8 mouse cellular contexts compared by ENCODE assay signal in genomic region chr7:133115886-133116285, GRCm38 (mm10). TPM values are rescaled to one million over a fixed set of nuclear protein-coding genes. Genes with fewer than 3 reads are reported as not detected.
A peak's percentile ranks its signal among the peaks of the same experiment; 100 is the strongest.
DNase-seq lines count a peak whose midpoint lies in the region; ATAC-seq and TF ChIP-seq lines count a peak whose summit lies in the region.

No protein-coding gene starts in this region.

- H3K27me3 ChIP-seq in embryonic facial prominence, embryonic 14.5 days (replicated peaks; ENCODE audit: control insufficient read depth, insufficient read depth, low read length), result no peaks in the 10 kb centered on the region
- H3K27me3 ChIP-seq in intestine, embryonic 16.5 days (replicated peaks; ENCODE audit: control insufficient read depth, insufficient read depth, low read length), result no peaks in the 10 kb centered on the region
- peaks cover 13% of the 10 kb centered on the region for H3K27me3 ChIP-seq in liver, postnatal 0 days (ENCODE audit: insufficient read depth, low read length)

- no peak overlapping the region for H3K9ac ChIP-seq in embryonic facial prominence, embryonic 14.5 days (ENCODE audit: low read depth, low read length)
- peak overlapping the region; percentile 57 for H3K9ac ChIP-seq in intestine, embryonic 16.5 days (ENCODE audit: low read depth, low read length)
- no peak overlapping the region for H3K9ac ChIP-seq in liver, postnatal 0 days (replicated peaks)

- TF ChIP-seq EP300 in liver, postnatal 0 days (IDR thresholded peaks at IDR 0.05; ENCODE audit: low read depth), result no peak

- 16% methylated on average over 15 of the region's 15 CpGs for WGBS in embryonic facial prominence, embryonic 14.5 days
- WGBS in intestine, embryonic 16.5 days, result 13% methylated on average over 15 of the region's 15 CpGs
- WGBS in liver, postnatal 0 days (ENCODE audit: insufficient replicate concordance), result 18% methylated on average over 15 of the region's 15 CpGs
- WGBS in olfactory bulb, adult 2 months, result 22% methylated on average over 15 of the region's 15 CpGs

- H3K36me3 ChIP-seq in embryonic facial prominence, embryonic 14.5 days (ENCODE audit: control insufficient read depth, insufficient read depth, low read length), result no peaks in the 10 kb centered on the region
- H3K36me3 ChIP-seq in intestine, embryonic 16.5 days (ENCODE audit: control insufficient read depth, insufficient read depth, low read length), result no peaks in the 10 kb centered on the region
- no peaks in the 10 kb centered on the region for H3K36me3 ChIP-seq in liver, postnatal 0 days (replicated peaks; ENCODE audit: insufficient read depth, low read length)

- no peak for TF ChIP-seq POLR2A in olfactory bulb, adult 2 months (IDR thresholded peaks at IDR 0.05; ENCODE audit: insufficient read depth, low read depth, low read length)

- DNase-seq in cerebellum, adult 9-10 months, result peak; percentile 28
- no peak for DNase-seq in cerebellum, adult 11-12 months
- peak; percentile 40 for DNase-seq in embryonic facial prominence, embryonic 14.5 days (ENCODE audit: low spot score)
- DNase-seq in liver, postnatal 0 days, result peak; percentile 44
- DNase-seq in spleen, postnatal 36 days (ENCODE audit: low spot score in 2 of 2), result no peak
- DNase-seq in right cerebral cortex, adult 2 months (ENCODE audit: low spot score in 2 of 2), result no peak

- no peaks in the 10 kb centered on the region for H3K9me3 ChIP-seq in embryonic facial prominence, embryonic 14.5 days (ENCODE audit: control insufficient read depth, low read length)
- no peaks in the 10 kb centered on the region for H3K9me3 ChIP-seq in intestine, embryonic 16.5 days (ENCODE audit: control insufficient read depth, low read length)
- H3K9me3 ChIP-seq in liver, postnatal 0 days (ENCODE audit: low read length), result no peaks in the 10 kb centered on the region

- peak overlapping the region; percentile 45 for H3K4me2 ChIP-seq in embryonic facial prominence, embryonic 14.5 days (ENCODE audit: low read depth, low read length)
- peak overlapping the region; percentile 56 for H3K4me2 ChIP-seq in intestine, embryonic 16.5 days (ENCODE audit: low read depth, low read length)
- H3K4me2 ChIP-seq in liver, postnatal 0 days (ENCODE audit: low read depth, low read length), result peak overlapping the region; percentile 68

- H3K4me3 ChIP-seq in embryonic facial prominence, embryonic 14.5 days (ENCODE audit: low read depth, low read length), result no peak overlapping the region
- H3K4me3 ChIP-seq in intestine, embryonic 16.5 days (ENCODE audit: low read length), result peak overlapping the region; percentile 33; the same call in 1 of the 2 replicates
- H3K4me3 ChIP-seq in liver, postnatal 0 days (ENCODE audit: low read depth, low read length), result peak overlapping the region; percentile 43
- peak overlapping the region; percentile 15; the same call in 1 of the 2 replicates for H3K4me3 ChIP-seq in olfactory bulb, adult 2 months (ENCODE audit: insufficient read depth, low read depth, low read length)

- no peak overlapping the region for H3K27ac ChIP-seq in embryonic facial prominence, embryonic 14.5 days (replicated peaks; ENCODE audit: low read depth, low read length)
- H3K27ac ChIP-seq in intestine, embryonic 16.5 days (ENCODE audit: low read length), result peak overlapping the region; percentile 86
- H3K27ac ChIP-seq in liver, postnatal 0 days (ENCODE audit: low read depth), result no peak overlapping the region
- H3K27ac ChIP-seq in olfactory bulb, adult 2 months (ENCODE audit: insufficient read depth, low read depth, low read length), result no peak overlapping the region

- TF ChIP-seq CTCF in liver, postnatal 0 days (IDR thresholded peaks at IDR 0.05; ENCODE audit: low read depth), result no peak
- TF ChIP-seq CTCF in olfactory bulb, adult 2 months (IDR thresholded peaks at IDR 0.05; ENCODE audit: insufficient read depth, low read depth, low read length), result no peak

- peaks cover 79% of the 10 kb centered on the region for H3K4me1 ChIP-seq in embryonic facial prominence, embryonic 14.5 days (ENCODE audit: control insufficient read depth, insufficient read depth, low read length)
- peaks cover 69% of the 10 kb centered on the region for H3K4me1 ChIP-seq in intestine, embryonic 16.5 days (ENCODE audit: control insufficient read depth, insufficient read depth, low read length)
- H3K4me1 ChIP-seq in liver, postnatal 0 days (ENCODE audit: insufficient read depth), result peaks cover 24% of the 10 kb centered on the region
- H3K4me1 ChIP-seq in olfactory bulb, adult 2 months (ENCODE audit: control insufficient read depth, insufficient read depth, low read length), result peaks cover 28% of the 10 kb centered on the region

- ATAC-seq in embryonic facial prominence, embryonic 14.5 days (ENCODE audit: low read depth), result no peak
- no peak for ATAC-seq in intestine, embryonic 16.5 days
- no peak; the same call in 1 of the 2 replicates for ATAC-seq in liver, postnatal 0 days

RNA-seq across cellular contexts. Expression of gene Fgfr2, which starts 7.3 kb away (rescaled TPM):
- 106 and 119 TPM in 2 replicates for polyA plus RNA-seq in embryonic facial prominence, embryonic 14.5 days (2014; fragmentation: Nextera tagmentation; extraction: Ambion mirVana)
- polyA plus RNA-seq in intestine, embryonic 16.5 days (2015; fragmentation: Nextera tagmentation; extraction: Ambion mirVana), result 47.3 and 47.6 TPM in 2 replicates
- polyA plus RNA-seq in liver, postnatal 0 days (2015; fragmentation: Nextera tagmentation; extraction: Ambion mirVana), result 11.2 TPM in 2 replicates
- polyA plus RNA-seq in olfactory bulb, adult 2 months (2012; ENCODE audit: insufficient read depth, insufficient read length, low replicate concordance, missing spikeins), result not detected in 2 replicates

RNA-seq across cellular contexts. Expression of gene Ctbp2, which starts 8.3 kb away (rescaled TPM):
- polyA plus RNA-seq in embryonic facial prominence, embryonic 14.5 days (2014; fragmentation: Nextera tagmentation; extraction: Ambion mirVana), result 63.0 and 69.5 TPM in 2 replicates
- polyA plus RNA-seq in intestine, embryonic 16.5 days (2015; fragmentation: Nextera tagmentation; extraction: Ambion mirVana), result 78.3 and 80.2 TPM in 2 replicates
- polyA plus RNA-seq in liver, postnatal 0 days (2015; fragmentation: Nextera tagmentation; extraction: Ambion mirVana), result 5.8 and 6.1 TPM in 2 replicates
- polyA plus RNA-seq in olfactory bulb, adult 2 months (2012; ENCODE audit: insufficient read depth, insufficient read length, low replicate concordance, missing spikeins), result not detected in 2 replicates

Comparison
In these comparisons a context has a peak if more than half of its experiments do, and no peak if none do; other contexts are left out.
1. DNase-seq: peak in cerebellum, adult 9-10 months (single experiment), embryonic facial prominence, embryonic 14.5 days (single experiment) and liver, postnatal 0 days (single experiment); none in cerebellum, adult 11-12 months (single experiment), spleen, postnatal 36 days (0 of 2) and right cerebral cortex, adult 2 months (0 of 2).
2. Peak in every context shown above with its lines, with median percentiles within 50 percentile points of each other: H3K4me2 ChIP-seq.